Mouse (Mus musculus) testis, postnatal 10 days (tissue): ENCODE measurements at regions not wholly inside any gene's neighbourhood (a gene's known extent, or its start where the extent isn't known, plus 50 kb on each side); places are given as distances from the start of the nearest gene placed in this dataset.

Experiments
- DNase-seq: peaks from one replicate; pipeline ENCODE4 v3.0.0; 2021; ENCODE audit warnings: low spot score

DNA sequence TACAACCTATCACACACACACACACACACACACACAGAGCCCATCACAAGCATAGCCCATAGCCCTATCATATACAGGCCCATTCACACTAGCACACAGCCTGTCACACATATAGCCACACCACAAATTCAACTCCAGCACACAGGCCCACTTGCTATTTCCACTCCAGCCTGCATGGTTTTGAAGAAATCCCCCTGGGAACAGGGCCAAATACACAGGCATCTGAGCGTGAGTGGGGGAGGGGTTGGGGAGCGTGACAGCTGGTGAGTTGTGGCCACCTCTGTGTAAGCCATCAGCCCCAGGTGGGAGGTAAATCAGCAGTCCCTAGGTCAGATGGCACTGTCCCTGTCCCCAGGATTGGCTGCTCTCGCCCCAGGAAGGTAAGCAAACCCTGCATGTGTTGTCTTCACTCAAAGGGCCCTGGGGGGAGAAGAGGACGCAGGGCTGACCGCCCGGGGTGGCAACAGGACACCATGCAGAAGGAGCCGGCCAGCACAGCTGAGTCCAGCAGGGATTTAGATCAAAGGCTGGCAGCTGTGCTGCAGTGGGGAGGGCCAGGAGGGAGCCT, 153.6 kb upstream of the Gm3448 start:
- no peak for DNase-seq

DNA sequence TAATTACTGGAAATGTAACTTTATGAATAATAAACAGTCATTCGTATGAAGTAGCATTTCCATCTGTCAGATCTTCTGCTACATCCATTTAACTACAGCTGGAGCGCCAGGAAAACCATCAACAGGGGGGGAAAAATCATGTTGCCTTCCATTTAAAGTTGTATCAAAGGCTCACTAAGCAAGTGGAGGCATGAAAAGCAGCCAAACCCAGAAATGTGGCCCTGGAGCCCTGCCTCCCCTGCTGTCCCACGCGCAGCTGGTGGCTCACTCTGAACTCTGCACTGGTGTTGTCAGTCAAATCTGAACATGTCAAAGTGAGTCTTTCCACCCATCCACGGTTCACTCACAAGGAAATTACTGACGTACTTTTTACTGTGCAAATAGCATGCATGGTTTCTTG, 152.5 kb upstream of the Gm3448 start:
- DNase-seq = no peak

DNA sequence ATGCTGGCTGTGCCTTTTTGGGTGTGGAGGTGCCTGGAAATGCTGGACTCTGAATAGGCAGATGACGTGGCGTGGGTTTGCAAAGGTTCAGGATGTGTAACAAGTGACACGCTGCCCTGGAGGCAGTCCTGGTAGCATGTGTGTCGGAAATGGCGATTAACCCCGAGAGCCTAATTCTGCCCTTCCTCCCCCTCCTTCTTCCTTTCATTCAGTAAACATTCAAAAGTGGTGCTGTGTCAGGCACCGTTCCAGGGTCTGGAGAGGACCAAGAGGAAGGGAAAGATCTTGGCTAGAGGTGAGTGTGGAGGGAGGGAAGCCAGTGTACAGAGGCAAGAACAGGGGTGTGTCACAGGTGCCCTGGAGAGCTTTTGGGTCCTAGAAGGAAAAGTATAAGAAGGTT, 151.5 kb upstream of the Gm3448 start:
- DNase-seq = no peak

DNA sequence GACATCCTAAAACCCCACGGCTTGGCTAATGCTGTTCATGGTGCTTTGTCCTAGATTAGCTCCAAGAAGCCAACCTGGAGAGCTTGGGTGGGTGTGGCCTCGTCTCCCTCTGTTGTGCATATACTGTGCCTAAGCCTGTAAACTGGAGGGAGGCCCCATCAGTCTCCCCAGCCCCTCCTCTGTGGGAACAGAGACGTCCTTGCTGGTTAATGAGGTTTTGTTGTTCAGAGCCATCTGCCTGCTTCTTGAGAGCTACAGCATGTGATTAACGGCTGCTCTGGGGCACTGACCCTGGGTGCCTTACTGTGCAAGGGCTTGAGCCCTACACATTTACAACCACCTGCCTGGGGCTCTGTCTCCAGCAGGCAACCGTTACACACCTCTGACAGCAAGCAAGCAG, 143.9 kb upstream of the Gm3448 start:
- DNase-seq = no peak

DNA sequence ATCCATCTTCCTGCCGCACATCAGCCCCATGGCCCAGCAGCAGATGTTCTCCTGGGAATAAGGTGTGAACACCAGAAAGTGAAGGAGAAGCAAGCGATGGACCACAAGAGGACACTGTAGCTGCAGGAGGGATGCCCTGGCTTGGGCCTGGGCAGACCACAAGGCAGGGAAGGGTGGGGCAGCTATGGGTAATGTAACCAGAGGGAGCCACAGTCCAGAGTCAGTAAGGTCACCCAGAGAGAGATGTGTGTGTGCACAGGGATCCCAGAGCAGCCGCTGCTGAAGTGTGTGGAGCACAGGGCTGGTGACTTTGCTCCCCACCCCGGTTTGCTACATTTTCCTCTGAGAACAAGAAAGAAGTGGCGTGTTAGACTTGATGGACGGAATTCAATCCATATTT, 142.5 kb upstream of the Gm3448 start:
- DNase-seq = no peak

DNA sequence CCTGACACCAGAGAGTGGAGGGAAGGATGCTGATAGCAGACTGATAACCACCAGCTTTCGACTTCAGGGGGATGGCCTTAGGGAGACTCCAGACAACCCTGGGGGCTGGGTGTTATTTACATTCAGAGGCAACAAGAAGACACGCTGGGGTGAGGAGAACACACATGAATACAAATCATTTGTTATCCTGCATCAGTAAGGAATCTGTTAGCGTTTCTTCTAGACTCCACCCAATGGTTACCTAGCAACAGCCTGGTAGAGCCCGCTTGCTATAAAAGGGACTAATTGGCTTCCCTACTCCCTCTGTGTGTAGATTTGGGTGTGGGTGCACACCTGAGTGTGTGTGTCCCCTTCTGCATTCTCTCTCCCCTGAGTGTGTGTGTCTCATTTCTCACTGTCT, 140.8 kb upstream of the Gm3448 start:
- DNase-seq = no peak

DNA sequence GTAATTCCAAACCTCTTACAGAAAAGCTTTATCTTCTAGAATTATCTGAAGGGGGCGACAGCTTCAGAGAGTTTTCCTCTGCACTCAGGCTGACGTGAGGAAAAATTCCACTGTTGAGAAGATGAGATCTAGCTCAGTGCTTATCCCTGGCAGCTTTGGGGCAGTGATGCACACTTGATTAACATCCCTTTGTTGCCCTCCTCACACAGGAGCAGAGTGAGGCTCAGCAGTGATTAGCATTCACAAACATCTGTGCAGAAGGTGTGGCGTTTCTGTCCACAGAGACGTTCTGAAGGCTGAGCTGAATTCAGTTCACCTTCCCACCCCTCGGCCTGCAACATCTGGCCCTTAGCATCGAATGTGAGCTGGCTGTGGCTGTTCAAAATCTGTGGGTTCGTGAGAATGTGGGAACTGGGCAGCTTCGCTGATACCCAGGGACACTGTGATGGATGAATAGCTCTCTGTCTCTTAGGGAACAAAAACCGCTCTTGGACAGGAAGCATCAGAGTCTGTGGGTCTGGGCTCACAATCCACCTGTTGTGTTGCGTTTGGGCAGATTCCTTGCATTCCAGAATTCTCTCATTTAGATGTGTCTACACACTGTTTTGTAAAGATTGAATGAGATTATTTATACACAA, 139.0 kb upstream of the Gm3448 start:
- no peak for DNase-seq

DNA sequence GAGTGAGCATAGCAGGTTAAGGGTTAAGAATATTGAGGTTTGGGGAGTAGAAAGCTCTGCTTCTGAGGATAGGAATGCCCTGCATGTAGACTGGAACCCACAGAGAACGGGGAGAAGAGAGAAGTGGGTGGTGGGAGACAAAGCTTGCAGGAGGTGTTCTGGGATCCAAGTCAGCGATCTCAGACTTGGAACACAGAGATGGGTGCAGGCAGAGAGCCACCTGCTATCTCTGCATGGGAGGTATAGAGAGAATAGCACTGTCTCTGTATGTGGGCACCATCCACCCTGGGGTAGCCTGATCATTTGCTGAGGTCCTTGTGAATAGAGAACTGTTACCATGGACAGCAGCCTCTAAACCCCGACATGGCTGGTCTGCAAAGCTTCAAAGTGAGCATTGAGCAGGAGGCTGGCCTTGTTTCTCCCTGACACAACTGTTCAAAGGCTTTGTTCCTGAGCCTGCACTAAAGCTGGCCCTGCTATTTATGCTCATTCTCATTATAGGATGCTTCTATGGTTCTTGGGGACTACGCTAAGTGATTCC, 138.1 kb upstream of the Gm3448 start:
- no peak for DNase-seq

DNA sequence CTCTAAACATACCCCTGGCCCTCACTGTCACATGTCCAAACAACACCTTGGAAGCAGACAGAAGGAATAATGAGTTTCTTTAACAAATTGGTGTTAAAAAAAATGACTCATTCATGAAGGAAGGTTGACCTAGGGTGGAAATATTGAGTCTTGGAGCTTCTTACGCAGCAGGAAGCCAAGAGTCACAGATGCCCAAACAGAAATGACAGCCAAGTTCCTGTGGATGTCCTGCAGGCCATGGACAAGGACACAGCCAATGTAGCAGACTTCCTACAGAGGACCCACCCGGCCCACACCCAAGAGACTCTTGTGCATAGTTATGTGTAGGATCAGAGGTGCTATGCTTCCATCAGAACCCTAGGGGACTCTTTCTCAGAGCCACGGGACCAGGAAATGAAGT, 136.1 kb upstream of the Gm3448 start:
- no peak for DNase-seq

DNA sequence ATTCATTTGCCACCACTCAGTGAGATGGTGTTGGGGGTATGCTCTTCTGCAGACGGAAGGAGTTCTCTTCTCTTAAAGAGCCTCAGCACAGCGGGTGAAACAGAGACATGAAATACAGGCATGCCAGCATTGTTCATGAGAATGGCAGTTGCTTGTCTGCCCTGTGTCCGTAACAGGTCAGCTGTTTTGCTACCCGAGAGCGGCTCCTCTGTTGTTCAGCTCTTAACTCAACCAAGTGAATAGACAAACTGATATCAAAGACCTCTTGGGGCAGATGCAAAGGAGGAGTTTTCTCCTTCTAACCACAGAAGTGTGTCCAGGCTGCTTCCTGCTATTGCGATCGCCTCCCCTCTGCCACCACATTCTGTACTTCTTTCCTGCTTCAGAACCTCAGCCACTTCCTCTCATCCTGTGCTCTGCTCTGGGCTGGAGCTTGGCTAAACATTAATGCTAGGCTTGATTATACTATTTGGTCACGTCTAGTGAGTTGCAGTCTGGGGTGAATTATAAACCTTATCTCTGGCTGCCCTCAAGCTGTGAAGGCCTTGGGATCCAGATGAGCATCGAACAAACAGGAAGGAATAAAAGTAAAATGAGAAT, 133.1 kb upstream of the Gm3448 start:
- DNase-seq = no peak

DNA sequence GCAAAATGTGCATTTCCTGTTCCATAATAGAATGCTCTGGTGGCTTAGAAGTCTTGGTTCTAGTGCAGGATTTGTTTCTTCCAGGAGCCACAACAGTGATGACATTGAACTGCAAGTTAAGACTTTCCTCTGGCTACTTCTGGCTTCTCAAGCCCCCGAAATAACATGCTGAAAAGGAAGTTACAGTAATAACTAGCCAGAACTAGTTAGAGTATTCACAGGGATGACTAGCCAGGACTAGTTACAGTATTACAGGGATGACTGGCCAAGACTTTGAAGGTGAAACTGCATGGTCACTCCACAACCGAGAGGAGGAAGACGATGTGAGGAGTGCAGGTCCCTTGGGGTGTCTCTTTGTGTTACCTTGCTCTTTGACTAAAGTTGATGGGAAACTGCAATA, 126.6 kb upstream of the Gm3448 start:
- no peak for DNase-seq

DNA sequence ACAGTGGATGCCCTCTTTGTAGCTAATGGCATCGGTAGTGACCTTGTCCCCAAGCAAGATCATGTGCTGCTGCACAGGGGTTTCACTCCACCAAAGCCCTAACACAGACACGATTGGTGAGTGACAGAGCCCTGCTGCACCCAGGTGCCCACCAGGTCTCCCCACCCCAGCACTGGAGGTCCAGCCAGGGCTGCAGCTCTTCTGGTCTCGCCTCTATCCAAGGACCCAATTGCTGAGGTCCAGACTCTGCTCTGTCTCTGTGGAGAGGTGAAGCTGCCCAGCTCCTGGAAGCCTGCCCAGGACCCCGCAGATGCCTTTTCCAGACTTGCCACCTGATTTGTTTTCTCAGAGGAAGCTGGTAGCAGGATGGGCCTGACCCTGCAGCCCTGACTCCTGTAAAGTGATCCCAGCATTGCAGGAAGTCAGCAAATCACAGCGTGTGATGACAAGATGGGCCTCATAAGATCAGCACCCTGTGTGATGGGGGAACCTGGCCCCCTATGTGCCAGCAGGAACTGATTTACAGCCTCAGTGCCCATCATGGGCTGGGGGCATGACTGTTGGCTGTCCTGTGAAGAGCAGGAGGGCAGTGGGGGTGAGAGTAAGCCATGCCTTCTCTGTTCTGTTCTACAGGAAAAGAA, 116.5 kb upstream of the Gm3448 start:
- DNase-seq = no peak

DNA sequence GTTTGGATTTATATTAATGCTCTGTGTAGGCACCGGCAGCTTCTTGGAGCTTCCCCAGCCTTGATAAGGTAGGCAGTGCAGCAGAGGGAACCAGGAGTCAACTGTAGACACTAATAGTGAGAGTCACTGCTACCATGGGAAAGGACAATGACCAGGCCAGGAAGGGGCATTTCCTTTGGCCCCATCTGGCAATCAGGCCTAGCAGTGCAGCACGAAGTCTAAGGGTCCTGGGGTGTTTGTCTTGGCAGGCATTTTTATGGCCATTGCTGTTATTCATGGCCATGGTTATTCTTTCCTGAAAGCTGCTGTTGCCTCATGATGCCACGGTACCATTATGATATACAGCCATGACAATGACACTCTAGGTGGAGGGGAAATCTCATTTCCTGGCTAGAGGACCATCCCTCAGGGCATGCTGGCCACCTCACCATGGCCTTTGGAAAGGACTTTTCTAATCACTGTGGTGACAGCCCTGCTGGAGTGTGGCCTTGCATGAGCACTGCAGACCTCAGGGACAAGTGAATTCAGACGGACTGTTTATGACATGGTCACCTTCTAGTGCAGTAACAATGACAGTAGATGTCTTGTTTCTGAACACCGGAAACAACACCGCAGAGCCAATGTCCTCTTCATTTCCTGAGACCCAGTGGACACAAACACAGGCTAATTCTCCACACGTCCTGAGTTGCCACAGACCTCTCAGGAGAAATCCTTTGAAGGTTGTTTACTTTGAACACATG, 111.8 kb upstream of the Gm3448 start:
- no peak for DNase-seq

DNA sequence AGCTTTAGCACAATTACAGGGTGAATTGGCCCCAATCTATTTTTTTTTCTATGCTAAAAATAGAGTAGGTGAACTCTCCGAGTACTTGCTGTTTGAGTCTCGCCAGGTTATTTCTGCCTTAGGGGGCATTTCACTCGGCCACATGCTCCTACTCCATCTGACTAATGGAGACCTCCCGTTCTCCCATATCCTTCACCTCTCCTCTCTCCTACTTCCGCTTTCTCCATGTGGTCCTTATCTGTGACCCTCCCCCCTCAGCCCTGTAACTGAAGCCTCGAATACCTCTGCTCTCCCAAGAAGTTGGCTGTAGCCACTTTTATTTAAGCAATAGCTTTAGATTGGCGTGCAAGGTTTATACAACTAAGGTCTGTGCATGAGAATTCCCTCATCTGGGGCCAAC, 111.1 kb upstream of the Gm3448 start:
- DNase-seq = no peak

DNA sequence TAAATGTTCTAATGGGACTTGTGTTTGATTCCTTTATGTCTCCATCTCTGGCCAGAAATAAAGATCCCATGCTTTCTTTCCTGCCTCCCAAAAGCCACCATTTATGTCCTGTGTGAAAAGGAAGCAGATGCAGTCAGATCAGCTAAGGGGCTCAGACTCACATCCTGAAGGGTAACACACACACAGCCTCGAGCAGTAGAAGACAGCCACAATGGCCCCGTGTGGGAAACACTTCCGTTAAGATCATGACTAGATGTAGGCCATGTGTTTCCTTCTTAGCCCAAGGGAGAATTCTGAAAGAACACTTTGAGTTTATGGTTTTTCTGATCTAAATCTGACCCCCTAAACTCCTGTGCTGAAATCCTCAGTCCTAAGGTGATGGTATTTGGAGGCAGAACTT, 110.4 kb upstream of the Gm3448 start:
- DNase-seq = no peak

DNA sequence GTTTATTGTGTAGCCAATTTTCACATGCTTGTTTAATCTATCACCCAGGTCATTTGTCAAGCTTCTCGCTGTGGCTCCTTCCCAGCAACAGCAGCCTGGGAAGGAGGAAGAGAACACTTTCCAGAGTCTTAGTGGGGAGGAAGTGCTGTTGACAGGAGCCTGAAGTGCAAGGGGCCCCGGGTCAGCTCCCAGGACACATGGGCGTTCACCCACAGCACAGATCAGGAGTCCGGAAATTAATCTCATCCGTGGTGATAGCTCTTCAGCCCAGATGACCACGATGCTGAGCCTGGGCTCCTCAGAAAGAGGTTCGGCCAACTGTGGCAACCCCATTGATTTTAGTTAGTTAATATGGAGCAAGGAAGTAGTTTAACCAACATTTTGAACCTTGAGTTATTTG, 105.3 kb upstream of the Gm3448 start:
- no peak for DNase-seq

DNA sequence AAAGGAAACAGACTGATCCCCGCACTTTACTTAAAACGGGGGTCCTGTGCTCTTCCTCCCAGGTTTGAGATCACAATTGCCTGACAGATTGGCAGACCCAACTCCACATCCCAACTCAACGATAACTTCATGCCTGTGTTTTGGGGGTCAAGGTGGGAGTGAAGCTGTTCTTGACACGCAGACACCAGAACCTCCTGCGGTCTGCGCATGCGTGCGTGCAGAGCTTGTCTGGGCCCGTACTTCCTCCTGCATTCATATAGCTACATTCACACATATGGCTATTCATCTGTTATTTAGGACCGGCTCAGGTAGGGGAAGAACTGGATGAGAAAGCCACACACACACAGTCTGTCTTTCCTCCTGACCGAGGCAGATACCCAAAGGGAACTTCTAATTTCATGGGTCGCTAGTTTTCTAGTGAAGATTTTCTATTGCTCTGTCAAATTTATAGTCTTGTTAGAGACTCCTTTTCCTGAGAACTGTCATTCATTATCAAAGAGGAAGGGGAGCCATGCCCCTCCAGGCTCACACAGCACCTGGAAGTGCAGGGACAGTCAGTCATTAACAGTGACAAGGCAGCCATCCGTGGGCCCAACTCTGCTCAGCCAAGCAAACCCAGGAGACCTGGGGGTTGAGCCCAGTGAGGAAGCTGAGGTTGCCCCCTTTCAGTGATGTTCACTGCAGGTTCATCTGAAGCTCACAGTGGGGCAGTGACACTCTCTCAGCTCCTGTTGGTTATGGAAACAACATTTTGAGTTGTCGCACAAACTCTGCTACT, 104.0 kb upstream of the Gm3448 start:
- no peak for DNase-seq

DNA sequence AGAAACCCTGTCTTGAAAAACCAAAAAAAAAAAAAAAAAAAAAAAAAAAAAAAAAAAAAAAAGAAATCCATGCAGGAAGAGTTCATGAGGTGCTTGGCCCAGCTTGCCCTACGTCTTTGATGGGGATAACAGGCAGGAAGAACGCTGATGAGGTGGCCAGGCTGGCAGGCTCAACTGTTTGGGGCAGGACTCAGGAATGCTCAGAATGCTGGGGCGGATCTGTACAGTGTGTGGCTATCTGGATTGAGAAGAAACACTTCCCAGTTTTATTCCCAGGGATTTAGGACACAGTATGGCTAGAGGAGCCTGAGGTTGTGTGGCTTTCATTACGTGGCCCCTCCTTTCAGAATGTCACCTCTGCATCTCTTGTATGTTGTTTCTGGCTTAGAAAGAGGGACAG, 99.1 kb upstream of the Gm3448 start:
- no peak for DNase-seq
